8 mouse cellular contexts compared by ENCODE assay signal in genomic region chr6:29272312-29273072, GRCm38 (mm10). TPM values are rescaled to one million over a fixed set of nuclear protein-coding genes. Genes with fewer than 3 reads are reported as not detected.
DNase-seq lines count a peak whose midpoint lies in the region; ATAC-seq lines count a peak whose summit lies in the region.

Gene Hilpda (plus strand): TSS chr6:29272488.

- no peaks in the 10 kb centered on the region for H3K9me3 ChIP-seq in forebrain, embryonic 11.5 days (ENCODE audit: control insufficient read depth, low read length)
- no peaks in the 10 kb centered on the region for H3K9me3 ChIP-seq in heart, embryonic 16.5 days (replicated peaks; ENCODE audit: control insufficient read depth, low read length)
- no peaks in the 10 kb centered on the region for H3K9me3 ChIP-seq in liver, embryonic 15.5 days (replicated peaks)
- no peaks in the 10 kb centered on the region for H3K9me3 ChIP-seq in neural tube, embryonic 12.5 days

- no peaks in the 10 kb centered on the region; the same call in 1 of the 2 replicates for H3K36me3 ChIP-seq in forebrain, embryonic 11.5 days (ENCODE audit: control insufficient read depth, insufficient read depth, low read length)
- peaks cover 5% of the 10 kb centered on the region for H3K36me3 ChIP-seq in heart, embryonic 16.5 days (ENCODE audit: control insufficient read depth, insufficient read depth)
- peaks cover 13% of the 10 kb centered on the region; the same call in 1 of the 2 replicates for H3K36me3 ChIP-seq in liver, embryonic 15.5 days (replicated peaks)
- H3K36me3 ChIP-seq in neural tube, embryonic 12.5 days = peaks cover 11% of the 10 kb centered on the region

- no peaks in the 10 kb centered on the region for H3K27me3 ChIP-seq in forebrain, embryonic 11.5 days (ENCODE audit: control insufficient read depth, insufficient read depth, low read length)
- no peaks in the 10 kb centered on the region for H3K27me3 ChIP-seq in heart, embryonic 16.5 days (ENCODE audit: control insufficient read depth, insufficient read depth, low read length)
- peaks cover 12% of the 10 kb centered on the region for H3K27me3 ChIP-seq in liver, embryonic 15.5 days
- H3K27me3 ChIP-seq in neural tube, embryonic 12.5 days (replicated peaks) = peaks cover 3% of the 10 kb centered on the region; the same call in 1 of the 2 replicates

- peak; percentile 98 for ATAC-seq in forebrain, embryonic 11.5 days (replicated peaks; ENCODE audit: low FRiP score)
- ATAC-seq in heart, embryonic 16.5 days (replicated peaks; ENCODE audit: extremely low read depth, insufficient read depth, low FRiP score) = peak; percentile 96
- ATAC-seq in liver, embryonic 15.5 days (ENCODE audit: insufficient read depth) = peak; percentile 89
- peak; percentile 98 for ATAC-seq in neural tube, embryonic 12.5 days (ENCODE audit: low FRiP score, low read depth)

- H3K27ac ChIP-seq in forebrain, embryonic 11.5 days (ENCODE audit: low read depth, low read length) = 0 out of 2 replicates have a peak within 1 kb of the TSS, but pooled peaks have one; percentile 41
- peak within 1 kb of the TSS; percentile 90 for H3K27ac ChIP-seq in heart, embryonic 16.5 days (ENCODE audit: low read length)
- peak within 1 kb of the TSS; percentile 80 for H3K27ac ChIP-seq in liver, embryonic 15.5 days (replicated peaks)
- H3K27ac ChIP-seq in neural tube, embryonic 12.5 days = no peak within 1 kb of the TSS

- DNase-seq in CD8-positive naive resting alpha-beta T cell, adult 2 months (ENCODE audit: low read depth in 2 of 2, low spot score in 2 of 2) = peak; percentile 88 to 90
- peak; percentile 91 for DNase-seq in c-Kit-positive CD71-negative TER-119-negative erythroid progenitor cells, embryonic 14.5 days (ENCODE audit: low read depth)
- DNase-seq in forebrain, embryonic 11.5 days (ENCODE audit: low spot score) = peak; percentile 95
- DNase-seq in kidney, postnatal 36 days = peak; percentile 93 to 95
- peak; percentile 87 for DNase-seq in telencephalon, adult 2 months (ENCODE audit: low read depth, low spot score)

- WGBS in forebrain, embryonic 11.5 days = under 1% methylated on average over 46 of the region's 46 CpGs
- WGBS in heart, embryonic 16.5 days = under 1% methylated on average over 45 of the region's 46 CpGs
- under 1% methylated on average over 46 of the region's 46 CpGs for WGBS in liver, embryonic 15.5 days (ENCODE audit: insufficient replicate concordance)
- WGBS in neural tube, embryonic 12.5 days = 1% methylated on average over 46 of the region's 46 CpGs

- H3K9ac ChIP-seq in forebrain, embryonic 11.5 days (ENCODE audit: low read length) = peak within 1 kb of the TSS; percentile 85
- H3K9ac ChIP-seq in heart, embryonic 16.5 days (ENCODE audit: low read length) = peak within 1 kb of the TSS; percentile 84
- peak within 1 kb of the TSS; percentile 73 for H3K9ac ChIP-seq in liver, embryonic 15.5 days
- peak within 1 kb of the TSS; percentile 66 for H3K9ac ChIP-seq in neural tube, embryonic 12.5 days

- peak within 1 kb of the TSS; percentile 64 for H3K4me3 ChIP-seq in forebrain, embryonic 11.5 days (ENCODE audit: low read depth, low read length)
- peak within 1 kb of the TSS; percentile 75 for H3K4me3 ChIP-seq in heart, embryonic 16.5 days (ENCODE audit: low read length)
- H3K4me3 ChIP-seq in liver, embryonic 15.5 days (replicated peaks) = peak within 1 kb of the TSS; percentile 71
- H3K4me3 ChIP-seq in neural tube, embryonic 12.5 days = peak within 1 kb of the TSS; percentile 66

- H3K4me1 ChIP-seq in forebrain, embryonic 11.5 days (replicated peaks; ENCODE audit: control insufficient read depth, insufficient read depth, low read length) = 0 out of 2 replicates have a peak, but pooled peaks cover 2% of the 10 kb centered on the region
- H3K4me1 ChIP-seq in heart, embryonic 16.5 days (ENCODE audit: control insufficient read depth, insufficient read depth, low read length) = peaks cover 10% of the 10 kb centered on the region
- H3K4me1 ChIP-seq in liver, embryonic 15.5 days (replicated peaks) = peaks cover 21% of the 10 kb centered on the region
- peaks cover 6% of the 10 kb centered on the region; the same call in 1 of the 2 replicates for H3K4me1 ChIP-seq in neural tube, embryonic 12.5 days

- peak within 1 kb of the TSS; percentile 80 for H3K4me2 ChIP-seq in forebrain, embryonic 11.5 days (ENCODE audit: low read depth, low read length, severe bottlenecking)
- H3K4me2 ChIP-seq in heart, embryonic 16.5 days (ENCODE audit: low read depth, low read length) = peak within 1 kb of the TSS; percentile 82
- peak within 1 kb of the TSS; percentile 89 for H3K4me2 ChIP-seq in liver, embryonic 15.5 days
- H3K4me2 ChIP-seq in neural tube, embryonic 12.5 days (replicated peaks) = peak within 1 kb of the TSS; percentile 72

RNA-seq across cellular contexts. Expression of gene Hilpda, which starts in this region (rescaled TPM):
- polyA plus RNA-seq in forebrain, embryonic 11.5 days (2014; fragmentation: Nextera tagmentation; extraction: Ambion mirVana) = 27.3 and 29.2 TPM in 2 replicates
- polyA plus RNA-seq in heart, embryonic 16.5 days (2015; fragmentation: Nextera tagmentation; extraction: Ambion mirVana) = 23.4 and 25.4 TPM in 2 replicates
- polyA plus RNA-seq in liver, embryonic 15.5 days (2015; fragmentation: Nextera tagmentation; extraction: Ambion mirVana) = 23.4 and 25.0 TPM in 2 replicates
- 28.1 and 30.9 TPM in 2 replicates for polyA plus RNA-seq in neural tube, embryonic 12.5 days (2016; fragmentation: Nextera tagmentation; extraction: Ambion mirVana)
